Mouse (Mus musculus) MEL (cell line): ENCODE results near the gene Col4a3bp.

Experiments
- CTCF ChIP-seq, 3 experiments: IDR thresholded peaks in 2 of 3; conservative IDR thresholded peaks in 1 of 3; 2 replicates each; pipeline ENCODE4 v1.5.1; 2011 to 2012; ENCODE audit warnings: low read length in 3 of 3, low read depth in 2 of 3, mild to moderate bottlenecking in 2 of 3, improper control_type of control experiment in 1 of 3, inconsistent platforms in 1 of 3, mixed read lengths in 1 of 3, moderate library complexity in 1 of 3; ENCODE audit not compliant: control insufficient read depth in 1 of 3, insufficient read depth in 1 of 3, poor library complexity in 1 of 3, severe bottlenecking in 1 of 3
- EP300 ChIP-seq, 2 experiments: IDR thresholded peaks; 2 replicates each; pipeline ENCODE4 v1.6.1; 2011; ENCODE audit warnings: improper control_type of control experiment in 2 of 2, low read length in 2 of 2, low read depth in 1 of 2, mild to moderate bottlenecking in 1 of 2
- MXI1 ChIP-seq: IDR thresholded peaks from 2 replicates; pipeline ENCODE4 v1.6.1; 2011; ENCODE audit warnings: mild to moderate bottlenecking, low read depth, low read length, improper control_type of control experiment
- POLR2AphosphoS2 ChIP-seq: IDR thresholded peaks from 2 replicates; pipeline ENCODE4 v1.6.1; 2011; ENCODE audit warnings: low read length, improper control_type of control experiment
- TCF12 ChIP-seq: IDR thresholded peaks from 2 replicates; pipeline ENCODE4 v1.6.1; 2014; ENCODE audit warnings: low read depth, mild to moderate bottlenecking, inconsistent platforms, low read length, improper control_type of control experiment, moderate library complexity
- USF1 ChIP-seq: IDR thresholded peaks from 2 replicates; pipeline ENCODE4 v1.6.1; 2014; ENCODE audit warnings: low read depth, mild to moderate bottlenecking, inconsistent platforms, low read length, improper control_type of control experiment, moderate library complexity
- USF2 ChIP-seq, 2 experiments: IDR thresholded peaks; 2 replicates each; pipeline ENCODE4 v1.6.1; 2011 to 2012; ENCODE audit warnings: improper control_type of control experiment in 2 of 2, low read length in 2 of 2, borderline replicate concordance in 1 of 2, inconsistent platforms in 1 of 2, low read depth in 1 of 2, mild to moderate bottlenecking in 1 of 2; ENCODE audit not compliant: insufficient read depth in 1 of 2
- ZMIZ1 ChIP-seq: IDR thresholded peaks from 2 replicates; pipeline ENCODE4 v1.6.1; 2012; ENCODE audit warnings: low read depth, mild to moderate bottlenecking, inconsistent platforms, low read length, improper control_type of control experiment, moderate library complexity

DNA sequence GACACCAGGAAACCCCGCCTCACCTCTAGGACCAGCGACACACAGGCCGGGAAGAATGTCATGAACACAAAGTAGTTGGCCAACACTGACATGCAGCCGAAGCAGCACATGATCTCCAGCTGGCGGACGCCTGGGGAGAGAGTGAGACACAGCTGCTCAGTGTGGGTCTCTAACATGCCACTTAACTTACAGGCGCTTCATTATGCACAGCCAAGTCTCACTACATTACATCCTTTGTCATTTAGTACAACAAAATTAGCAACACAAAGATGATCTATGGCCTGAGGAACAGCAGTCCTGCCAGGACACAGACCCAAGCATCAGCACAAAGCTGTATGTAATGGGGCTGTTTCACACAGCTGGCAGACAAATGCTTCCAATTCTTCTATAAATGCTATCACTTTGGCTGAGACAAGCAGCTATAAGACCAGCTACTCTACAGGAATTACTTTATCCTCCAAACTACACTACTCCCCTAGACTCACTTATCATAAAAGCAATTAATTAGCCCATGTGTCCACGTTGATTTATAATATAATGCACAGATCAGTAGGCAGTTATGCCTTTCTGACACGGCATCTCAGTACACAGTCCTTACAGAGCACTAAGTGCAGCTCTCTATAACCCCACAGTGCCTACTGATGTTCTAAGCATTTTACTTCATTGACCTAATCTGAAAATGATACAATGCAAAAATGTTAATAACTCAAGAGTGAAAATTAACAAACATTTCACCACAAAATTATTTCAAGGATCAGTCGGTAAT lies 117.9 kb downstream of the Col4a3bp start:
- TF ChIP-seq CTCF (IDR thresholded peaks at IDR 0.05 in 2 of 3, conservative IDR thresholded peaks at IDR 0.05 in 1 of 3; ENCODE audit: control insufficient read depth in 1 of 3, insufficient read depth in 1 of 3, low read depth in 2 of 3, low read length in 3 of 3, poor library complexity in 1 of 3, severe bottlenecking in 1 of 3): no peak
- TF ChIP-seq TCF12: no peak
- TF ChIP-seq USF1: no peak
- no peak for TF ChIP-seq USF2 (IDR thresholded peaks at IDR 0.05; ENCODE audit: borderline replicate concordance in 1 of 2, insufficient read depth in 1 of 2, low read depth in 1 of 2, low read length in 2 of 2)
- no peak for TF ChIP-seq ZMIZ1
- no peak for TF ChIP-seq POLR2AphosphoS2
- TF ChIP-seq MXI1: no peak
- TF ChIP-seq EP300 (IDR thresholded peaks at IDR 0.05; ENCODE audit: low read depth in 1 of 2, low read length in 2 of 2): no peak
